Mouse (Mus musculus) retina, postnatal 7 days (tissue): ENCODE measurements around the gene St6galnac4.

Experiments used
- DNase-seq: peaks from one replicate; pipeline ENCODE4 v3.0.0-alpha.2; 2012; ENCODE audit warnings: low read depth, low spot score

The St6galnac4 gene

GRCm38 (mm10) chr2:32570698-32571494 lies 16.0 kb upstream of the St6galnac4 start, which contains the start of gene Dpm2:
Gene Dpm2 (plus strand): TSS chr2:32570858.
- peak; percentile 80 for DNase-seq

GRCm38 (mm10) chr2:32572196-32572595 lies 14.7 kb upstream of the St6galnac4 start:
- no peak for DNase-seq

GRCm38 (mm10) chr2:32574497-32574896 lies 12.4 kb upstream of the St6galnac4 start, which contains the start of gene Pip5kl1:
Gene Pip5kl1 (plus strand): TSS chr2:32574797.
- DNase-seq = no peak

GRCm38 (mm10) chr2:32574901-32575585 lies 11.9 kb upstream of the St6galnac4 start:
- DNase-seq = no peak

DNA sequence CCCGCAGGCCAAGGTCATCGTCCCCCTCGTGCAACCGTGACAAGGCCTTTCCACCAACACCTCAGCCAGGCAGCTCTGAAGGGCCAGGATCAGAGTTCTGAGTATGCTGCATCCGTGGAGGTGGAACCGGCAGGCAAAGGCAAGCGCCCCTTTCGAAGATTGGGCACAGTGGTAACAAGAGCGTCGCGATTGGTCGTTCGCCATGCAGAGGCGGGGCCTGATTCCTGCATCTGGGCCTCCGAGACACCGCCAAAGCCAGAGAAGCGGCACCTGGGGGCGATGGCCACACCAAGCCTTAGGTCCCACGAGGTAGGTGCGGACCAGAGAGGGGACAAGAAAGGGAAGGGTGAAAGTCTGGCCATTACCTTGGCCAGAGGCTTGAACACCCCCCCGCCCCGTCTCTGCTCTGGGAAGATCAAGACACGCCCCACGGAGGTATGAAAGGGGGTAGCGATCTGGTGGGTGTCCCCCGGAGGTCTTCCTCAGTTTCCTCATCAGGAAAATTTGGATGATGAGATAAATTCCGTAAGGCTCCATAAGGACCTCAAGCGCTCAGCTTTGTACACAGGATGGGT lies 11.2 kb upstream of the St6galnac4 start, which contains the start of gene 9430097D07Rik:
TSS of gene 9430097D07Rik (minus strand) at position 99 of the 575 bp plus-strand sequence.
- no peak for DNase-seq

DNA sequence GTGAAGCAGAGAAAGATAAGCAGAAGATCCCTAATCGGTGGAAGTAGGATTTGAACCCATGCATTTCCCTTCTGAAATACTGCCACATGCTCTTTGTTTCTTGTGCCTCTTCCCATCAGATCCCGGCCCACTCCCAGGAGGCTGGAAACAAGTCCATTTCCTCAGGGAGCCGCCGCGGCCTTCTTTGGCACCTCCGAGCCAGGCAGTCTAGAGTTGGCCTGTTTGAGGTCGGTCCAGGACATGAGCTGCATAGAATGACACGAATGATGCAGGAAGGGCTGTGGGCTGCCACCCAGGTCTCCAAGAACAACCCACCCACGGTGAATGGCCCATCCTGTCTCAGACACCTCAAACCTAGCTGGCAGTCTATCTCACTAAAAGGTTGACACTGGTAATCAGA lies 10.4 kb upstream of the St6galnac4 start:
- no peak for DNase-seq

DNA sequence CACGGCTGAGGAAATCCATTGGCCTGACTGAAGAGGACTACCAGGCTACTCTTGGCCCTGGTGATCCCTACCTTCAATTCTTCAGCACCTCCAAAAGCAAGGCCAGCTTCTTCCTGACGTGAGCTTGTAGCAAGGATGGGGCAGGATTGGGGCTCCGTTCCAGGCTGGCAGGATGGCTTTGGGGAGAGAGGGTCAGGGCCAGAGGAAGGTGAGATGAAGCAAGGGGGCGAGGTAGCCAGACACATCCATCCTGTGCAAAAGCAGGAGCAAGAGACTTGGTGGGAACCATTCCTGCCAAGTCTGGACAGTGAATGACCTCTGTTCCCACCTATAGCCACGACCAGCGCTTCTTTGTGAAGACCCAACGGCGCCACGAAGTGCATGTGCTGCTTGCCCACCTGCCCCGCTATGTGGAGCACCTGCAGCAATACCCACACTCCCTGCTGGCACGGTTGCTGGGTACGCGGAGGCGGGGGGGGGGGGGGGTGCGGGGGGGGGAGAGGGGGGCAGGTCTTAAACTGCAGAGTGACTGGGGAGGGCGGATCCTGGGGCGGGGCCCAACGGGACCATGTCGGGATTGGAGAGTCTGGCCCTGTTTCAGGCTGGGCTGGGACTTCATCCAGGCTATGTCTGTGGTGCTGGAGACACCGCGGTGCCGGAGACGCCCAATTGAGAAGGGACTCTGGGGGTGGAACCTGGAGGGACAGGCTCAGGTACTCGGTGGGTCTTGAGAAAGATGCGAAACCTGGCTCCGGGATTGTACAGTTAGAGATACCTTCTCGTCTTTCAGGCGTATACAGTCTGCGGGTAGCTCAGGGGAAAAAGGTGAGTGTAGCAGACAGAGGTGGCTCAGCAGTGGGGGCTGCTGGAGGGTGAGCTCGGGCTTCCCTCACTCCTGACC lies 8.5 kb upstream of the St6galnac4 start:
- DNase-seq = no peak

GRCm38 (mm10) chr2:32581450-32582095 lies 5.3 kb upstream of the St6galnac4 start:
- DNase-seq = no peak

DNA sequence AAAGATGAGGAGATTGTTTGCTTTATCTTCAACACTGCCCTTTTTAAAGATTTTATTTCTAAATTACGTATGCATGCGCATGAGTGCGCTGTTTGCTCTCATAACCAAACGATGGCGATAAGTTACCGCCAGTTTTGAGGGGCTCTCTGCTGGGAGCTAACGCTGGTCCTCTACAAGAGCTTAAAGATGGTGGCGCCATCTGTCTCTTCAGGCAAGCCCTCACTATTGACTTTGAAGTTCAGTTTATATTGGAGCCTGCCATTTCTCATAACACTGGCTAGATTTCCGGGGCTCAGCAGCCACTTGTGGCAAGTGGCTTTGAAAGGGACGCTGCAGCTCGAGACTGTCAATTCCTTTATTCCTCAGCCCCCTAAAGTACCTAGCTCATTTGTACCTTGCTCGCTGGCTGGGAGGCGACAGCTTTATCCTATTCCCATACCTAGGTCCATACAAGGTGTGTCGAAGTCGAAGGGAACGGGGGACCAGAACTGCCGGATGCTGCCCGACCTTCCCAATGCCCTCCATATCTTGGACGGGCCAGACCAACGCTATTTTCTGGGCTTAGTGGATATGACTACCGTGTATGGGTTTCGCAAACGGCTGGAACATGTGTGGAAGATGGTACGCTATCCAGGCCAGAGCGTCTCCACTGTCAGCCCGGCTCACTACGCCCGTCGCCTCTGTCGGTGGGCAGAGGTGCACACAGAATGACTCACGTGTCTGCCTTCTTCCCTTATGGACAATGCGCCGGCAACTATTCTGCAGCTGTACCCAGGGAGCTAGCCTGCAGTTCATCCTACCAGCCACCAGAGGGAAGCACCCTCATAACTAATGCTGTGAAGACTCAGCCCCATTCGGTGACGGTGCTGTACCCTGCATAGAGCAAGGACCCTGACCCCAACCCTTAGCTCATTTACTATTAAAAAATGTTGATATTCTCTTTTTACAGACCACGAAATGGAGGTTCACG lies 3.8 kb upstream of the St6galnac4 start:
- peak; percentile 73 for DNase-seq

GRCm38 (mm10) chr2:32585149-32585714 lies 1.7 kb upstream of the St6galnac4 start:
- DNase-seq = no peak

- no peak for DNase-seq
Observed at GRCm38 (mm10) chr2:32587731-32588321, 931 bp downstream of the St6galnac4 start.

DNA sequence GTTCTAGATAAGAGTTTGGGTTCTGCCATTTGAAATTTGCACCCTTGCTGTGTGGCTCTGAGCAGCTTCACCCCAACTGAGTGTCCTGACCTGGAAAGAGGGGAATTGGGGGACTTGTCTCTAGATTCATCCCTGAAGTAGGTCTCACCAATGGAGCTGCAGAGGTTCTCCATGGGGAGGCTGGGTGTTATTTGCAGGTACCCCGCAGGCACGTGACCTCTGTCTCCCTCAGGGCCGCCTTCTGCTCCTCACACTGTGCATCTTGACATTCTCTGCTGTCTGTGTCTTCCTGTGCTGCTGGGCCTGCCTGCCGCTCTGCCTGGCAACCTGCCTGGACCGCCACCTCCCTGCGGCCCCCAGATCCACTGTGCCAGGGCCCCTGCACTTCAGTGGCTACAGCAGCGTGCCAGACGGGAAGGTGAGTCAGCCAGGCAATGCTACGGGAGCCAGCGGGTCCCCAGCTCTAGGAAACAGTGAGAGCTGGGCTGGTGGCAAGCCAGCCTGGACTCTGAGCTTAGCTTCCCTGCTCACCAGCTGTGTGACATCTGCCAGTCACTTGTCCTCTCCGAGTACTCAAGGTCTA lies 2.4 kb downstream of the St6galnac4 start:
- DNase-seq = no peak

- no peak for DNase-seq
Observed at GRCm38 (mm10) chr2:32590224-32590623, 3.3 kb downstream of the St6galnac4 start.

GRCm38 (mm10) chr2:32591249-32591648 lies 4.4 kb downstream of the St6galnac4 start:
- DNase-seq = no peak

DNA sequence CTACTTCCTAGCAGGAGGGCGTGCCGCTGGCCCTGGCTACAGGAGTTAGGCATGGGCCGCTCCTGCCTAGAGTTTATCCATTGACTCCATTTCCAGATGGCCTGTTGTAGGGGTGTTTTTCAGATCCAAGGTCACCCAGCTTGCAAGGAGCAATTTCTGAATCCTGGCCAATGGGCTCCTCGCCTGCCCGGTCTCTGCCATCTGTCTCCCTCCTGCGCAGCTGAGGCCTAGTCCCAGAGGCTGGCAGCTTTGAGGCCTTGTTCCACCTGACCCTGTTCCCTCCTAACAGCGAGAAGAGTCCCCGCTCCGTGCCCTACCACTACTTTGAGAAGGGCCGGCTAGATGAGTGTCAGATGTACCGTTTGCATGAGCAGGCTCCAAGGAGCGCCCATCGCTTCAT lies 9.8 kb downstream of the St6galnac4 start:
- no peak for DNase-seq

DNA sequence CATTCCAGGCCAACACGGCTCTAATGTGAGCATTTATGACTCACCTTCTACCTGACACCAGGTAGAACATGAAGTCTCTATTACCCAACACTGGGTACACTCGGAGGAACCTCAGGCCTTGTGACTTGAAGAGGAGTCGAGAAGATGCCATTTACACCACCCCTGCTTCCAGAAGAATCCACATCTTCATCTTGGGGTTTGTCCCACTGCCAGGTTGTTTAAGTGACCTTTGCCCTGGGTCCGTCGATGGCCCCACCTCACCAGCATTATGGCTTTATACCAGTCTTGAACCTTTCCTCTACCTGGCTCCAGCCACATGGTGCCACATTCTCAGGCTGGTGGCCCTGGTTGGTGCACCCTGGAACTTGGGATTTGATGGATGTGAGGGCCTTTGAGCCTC lies 10.4 kb downstream of the St6galnac4 start:
- no peak for DNase-seq

- DNase-seq = no peak
Observed at GRCm38 (mm10) chr2:32597699-32598098, 10.8 kb downstream of the St6galnac4 start.

DNA sequence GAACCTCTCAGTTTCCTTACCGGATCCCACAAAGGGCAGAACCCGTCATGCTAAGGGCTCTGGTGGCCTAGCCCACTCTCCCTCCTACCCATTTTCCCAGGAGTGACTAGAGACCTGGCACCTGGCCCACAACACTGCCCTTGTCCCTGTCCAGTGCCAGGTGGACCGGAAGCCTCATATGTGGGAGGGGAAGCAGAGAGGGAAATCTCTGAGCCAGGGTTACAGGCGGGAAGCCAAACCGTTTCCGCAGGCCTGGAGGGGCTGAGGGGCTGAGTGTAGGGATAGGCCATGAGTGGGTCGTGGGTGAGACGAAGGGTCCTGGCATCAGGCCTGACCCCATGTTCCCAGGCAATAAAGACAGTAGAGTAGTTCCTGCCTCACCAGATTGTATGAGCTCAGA lies 11.6 kb downstream of the St6galnac4 start:
- DNase-seq = no peak

GRCm38 (mm10) chr2:32599409-32599808 lies 12.5 kb downstream of the St6galnac4 start, which contains the start of gene St6galnac6:
Gene St6galnac6 (plus strand): TSS chr2:32599709.
- no peak for DNase-seq
